Mouse (Mus musculus) lung, postnatal 0 days (tissue): ENCODE measurements around the gene Aatf.

Experiments used
- CTCF ChIP-seq: IDR thresholded peaks from 2 replicates; pipeline ENCODE4 v1.5.1; 2016; ENCODE audit warnings: antibody characterized with exemption, mild to moderate bottlenecking
- EP300 ChIP-seq: IDR thresholded peaks from 2 replicates; pipeline ENCODE4 v1.6.1; 2016; ENCODE audit warnings: antibody characterized with exemption, mild to moderate bottlenecking, control low read depth

GRCm38 (mm10) chr11:84453901-84454300 lies 59.4 kb downstream of the Aatf start:
- TF ChIP-seq CTCF (no peak), EP300 (no peak)
